Mouse (Mus musculus) left cerebral cortex, postnatal 25 days (tissue): ENCODE measurements around the gene 1700067P10Rik. TPM values are rescaled to one million over a fixed set of nuclear protein-coding genes. Genes with fewer than 3 reads are reported as not detected.

ENCODE experiments used
- total RNA-seq, 2 experiments: library from RNA; stranded (reverse); gene quantifications; 2 replicates each; pipeline ENCODE4 v1.2.3; 2021

Gene 1700067P10Rik
- total RNA-seq, 2 experiments from 2014 or later = not detected

Other genes starting within 250 kb of the 1700067P10Rik start
- 10 to 100 TPM; 41.3 to 42.7 TPM for gene Foxp4, start 164.7 kb upstream of the 1700067P10Rik start, total RNA-seq
- not detected for gene 1700122O11Rik, start 51.0 kb upstream of the 1700067P10Rik start, total RNA-seq
- not detected for gene 9830107B12Rik, start 56.9 kb downstream of the 1700067P10Rik start, total RNA-seq
- gene A530064D06Rik, start 78.0 kb downstream of the 1700067P10Rik start, total RNA-seq = not detected
- gene Trem1, start 143.4 kb downstream of the 1700067P10Rik start, total RNA-seq = not detected
- gene Trem3, start 158.5 kb downstream of the 1700067P10Rik start, total RNA-seq = under 1 TPM; 0.34 to 0.37 TPM
- not detected for gene Treml4, start 175.0 kb downstream of the 1700067P10Rik start, total RNA-seq
- under 1 TPM; 0.18 to 0.57 TPM for gene Treml2, start 210.2 kb downstream of the 1700067P10Rik start, total RNA-seq
- gene B430306N03Rik, start 226.8 kb downstream of the 1700067P10Rik start, total RNA-seq = under 1 TPM; 0.07 to 0.11 TPM